Mouse (Mus musculus) lung, postnatal 0 days (tissue): ENCODE measurements around the gene Fam169a.

Source experiments
- CTCF ChIP-seq: IDR thresholded peaks from 2 replicates; pipeline ENCODE4 v1.5.1; 2016; ENCODE audit warnings: antibody characterized with exemption, mild to moderate bottlenecking
- EP300 ChIP-seq: IDR thresholded peaks from 2 replicates; pipeline ENCODE4 v1.6.1; 2016; ENCODE audit warnings: antibody characterized with exemption, mild to moderate bottlenecking, control low read depth

- no peak for TF ChIP-seq CTCF
- no peak for TF ChIP-seq EP300
These were observed 4.6 kb downstream of the Fam169a start for GRCm38 (mm10) chr13:97071626-97072241.
